Mouse (Mus musculus): Measurements from ENCODE around the gene Als2cr12. TPM values are rescaled to one million over a fixed set of nuclear protein-coding genes. Genes with fewer than 3 reads are reported as not detected.
"Not testable (repeated sequence)": the region's sequence is repeated elsewhere in the genome, so short reads cannot be mapped to it uniquely, and the experiment has no call there.

Gene Als2cr12
- total RNA-seq, 1 experiment from 2014 or later: 0.91 TPM

GRCm38 (mm10) chr1:58719356-58719945, 23.7 kb upstream of the Als2cr12 start:
- no peak for DNase-seq

DNA sequence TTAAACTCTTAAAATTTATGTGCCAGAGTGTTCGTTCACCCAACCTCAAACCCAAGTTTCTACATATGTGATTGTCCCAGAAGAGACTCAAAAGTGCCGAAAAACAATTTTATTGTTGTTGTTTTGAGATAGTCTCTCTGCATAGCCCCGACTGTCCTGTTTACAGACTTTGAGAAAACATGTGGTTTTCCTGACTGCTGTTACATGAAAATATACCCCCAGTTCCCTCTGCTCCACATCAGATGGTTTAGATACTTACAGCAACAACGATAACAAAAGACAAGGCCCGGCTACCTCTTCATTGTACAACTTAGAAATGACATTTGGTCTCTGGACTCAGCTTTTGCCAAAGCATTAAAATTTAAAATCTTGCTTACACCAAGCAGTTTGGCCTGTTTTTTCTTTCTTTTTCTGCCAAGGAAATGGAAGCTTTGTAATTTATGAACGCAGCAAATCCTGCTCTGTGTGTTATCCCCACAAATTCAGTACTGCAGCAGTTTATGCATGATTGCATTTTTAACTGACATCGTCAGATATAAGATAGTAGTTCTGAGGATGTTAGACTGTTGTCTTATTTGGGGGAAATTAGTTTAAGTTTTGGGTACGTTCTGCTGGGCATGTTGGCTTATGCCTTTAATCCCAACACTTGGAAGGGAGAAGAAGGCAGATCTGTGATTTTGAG, 21.9 kb upstream of the Als2cr12 start:
- no peak for DNase-seq

DNA sequence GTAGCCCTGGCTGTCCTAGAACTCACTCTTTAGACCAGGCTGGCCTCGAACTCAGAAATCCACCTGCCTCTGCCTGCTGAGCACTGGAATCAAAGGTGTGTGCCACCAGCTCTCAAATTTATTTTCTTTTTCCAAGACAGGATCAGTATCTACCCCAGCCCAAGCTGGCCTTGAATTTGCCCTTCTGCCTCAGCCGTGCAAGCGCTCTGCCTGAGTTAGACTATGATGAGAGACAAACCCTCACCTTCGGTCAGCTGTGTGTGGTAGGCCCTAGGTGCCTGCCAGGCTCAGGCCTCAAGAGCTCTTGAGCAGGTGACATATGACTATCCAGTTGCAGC, 21.1 kb upstream of the Als2cr12 start:
- DNase-seq: no peak

DNA sequence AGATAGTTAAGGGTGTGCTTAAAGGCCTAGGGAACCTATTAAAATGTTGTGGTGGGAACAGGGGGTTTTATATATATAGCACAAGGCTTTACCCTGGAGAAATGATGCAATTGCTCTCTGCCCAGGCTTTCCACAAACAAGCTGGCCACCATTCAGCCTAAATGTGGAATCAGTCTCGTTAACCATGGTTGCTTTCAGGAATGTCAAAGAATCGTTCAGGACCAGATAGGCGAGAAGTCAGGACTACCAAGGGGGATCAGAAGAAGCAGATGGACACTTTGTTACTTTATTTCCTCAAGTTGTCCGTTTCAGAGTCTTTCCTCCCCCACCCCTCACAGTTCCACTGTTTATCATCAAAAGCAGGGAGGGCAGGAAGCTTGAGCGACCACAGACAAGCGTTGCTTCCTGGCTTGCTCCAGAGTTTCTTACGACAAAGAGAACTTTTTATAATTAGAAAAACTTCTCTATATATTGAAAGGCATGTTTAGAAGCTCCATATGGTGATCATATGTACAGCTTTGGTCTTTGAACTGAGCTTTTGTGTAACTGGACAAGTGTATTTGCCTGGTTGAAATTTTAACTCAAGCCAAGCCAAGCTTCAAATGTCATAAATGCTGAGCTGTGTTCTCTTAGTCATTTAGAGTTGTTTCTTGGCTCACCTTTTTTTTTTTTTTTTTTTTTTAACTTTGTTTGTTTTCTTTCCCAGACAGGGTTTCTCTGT, 20.5 kb upstream of the Als2cr12 start:
- DNase-seq: no peak

DNA sequence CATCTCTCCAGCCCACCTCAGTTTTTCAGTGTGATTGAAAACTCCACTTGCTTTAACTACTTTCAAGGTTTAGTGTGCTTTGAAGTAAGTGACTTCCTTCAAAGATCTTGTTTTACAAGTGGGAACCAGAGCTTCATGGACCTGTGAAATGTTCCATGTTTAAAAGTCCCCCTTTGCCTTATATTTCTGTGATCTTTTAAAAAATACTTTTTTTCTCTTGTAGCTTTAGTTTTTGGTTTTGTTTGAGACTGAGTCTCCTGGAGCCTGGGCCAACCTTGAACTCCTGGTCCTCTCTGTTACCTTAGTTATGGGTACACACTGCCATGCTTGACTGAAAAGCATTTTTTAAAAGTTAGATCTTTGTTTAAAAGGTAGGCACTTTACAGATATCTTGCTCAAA, 19.7 kb upstream of the Als2cr12 start:
- no peak for DNase-seq

- no peak for DNase-seq
These were observed 18.6 kb upstream of the Als2cr12 start for GRCm38 (mm10) chr1:58714361-58714760.

DNA sequence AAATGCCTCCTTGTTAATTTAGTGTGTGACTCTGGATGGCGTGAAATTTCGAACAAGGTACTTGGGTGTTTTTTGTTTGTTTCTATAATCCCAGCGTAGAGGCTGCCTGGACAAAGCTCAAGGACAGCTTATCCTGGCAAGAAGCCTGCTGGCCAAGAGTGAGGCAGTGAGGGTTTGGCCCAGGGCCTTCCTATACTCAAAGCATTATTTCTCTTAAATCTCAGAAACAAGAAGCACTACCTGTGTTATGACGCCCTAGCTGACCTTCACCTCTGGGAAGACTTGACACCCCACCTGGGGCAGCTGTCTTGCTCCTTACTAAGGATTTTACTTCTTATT, 18.1 kb upstream of the Als2cr12 start:
- peak; percentile 80 for DNase-seq

DNA sequence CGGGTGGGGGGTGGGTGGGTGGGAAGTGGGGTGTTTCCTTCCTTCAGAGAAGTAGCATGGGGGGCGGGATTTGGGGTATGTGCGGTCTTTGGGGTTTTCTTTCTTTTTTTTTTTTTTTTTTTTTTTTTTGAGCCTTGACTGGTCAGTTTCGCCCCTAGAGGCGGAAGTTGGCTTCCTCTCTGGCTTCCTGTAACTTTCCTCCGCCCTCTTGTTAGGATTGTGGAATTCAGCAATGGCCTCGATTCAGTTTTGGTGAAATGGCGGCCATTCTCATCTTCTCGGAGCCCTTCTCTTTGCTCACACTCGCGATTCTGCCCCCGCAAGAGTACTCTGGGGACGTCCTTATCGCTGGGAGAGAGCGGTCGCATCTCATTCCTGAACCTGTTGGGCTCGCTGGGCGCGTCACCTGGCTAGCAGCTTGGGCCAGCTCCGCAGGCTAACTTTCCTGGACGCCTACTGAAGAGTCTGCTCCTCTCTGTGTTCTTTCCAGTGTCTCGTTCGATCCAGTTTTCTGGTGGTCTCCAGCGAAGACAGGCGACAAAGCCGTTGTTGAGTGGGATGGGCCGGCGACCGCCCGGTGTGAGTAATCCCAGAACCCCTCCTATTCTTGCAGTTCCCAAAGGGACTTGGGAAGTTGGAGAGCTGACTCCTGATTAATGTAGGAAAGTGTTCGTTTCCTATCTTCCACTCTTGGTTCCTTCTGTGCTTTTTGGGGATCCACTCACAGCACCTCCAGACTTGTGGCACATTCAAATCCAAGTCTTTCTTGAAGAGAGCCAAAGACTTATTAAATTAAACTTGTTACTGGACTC, 17.5 kb upstream of the Als2cr12 start:
- DNase-seq: peak; percentile 48

DNA sequence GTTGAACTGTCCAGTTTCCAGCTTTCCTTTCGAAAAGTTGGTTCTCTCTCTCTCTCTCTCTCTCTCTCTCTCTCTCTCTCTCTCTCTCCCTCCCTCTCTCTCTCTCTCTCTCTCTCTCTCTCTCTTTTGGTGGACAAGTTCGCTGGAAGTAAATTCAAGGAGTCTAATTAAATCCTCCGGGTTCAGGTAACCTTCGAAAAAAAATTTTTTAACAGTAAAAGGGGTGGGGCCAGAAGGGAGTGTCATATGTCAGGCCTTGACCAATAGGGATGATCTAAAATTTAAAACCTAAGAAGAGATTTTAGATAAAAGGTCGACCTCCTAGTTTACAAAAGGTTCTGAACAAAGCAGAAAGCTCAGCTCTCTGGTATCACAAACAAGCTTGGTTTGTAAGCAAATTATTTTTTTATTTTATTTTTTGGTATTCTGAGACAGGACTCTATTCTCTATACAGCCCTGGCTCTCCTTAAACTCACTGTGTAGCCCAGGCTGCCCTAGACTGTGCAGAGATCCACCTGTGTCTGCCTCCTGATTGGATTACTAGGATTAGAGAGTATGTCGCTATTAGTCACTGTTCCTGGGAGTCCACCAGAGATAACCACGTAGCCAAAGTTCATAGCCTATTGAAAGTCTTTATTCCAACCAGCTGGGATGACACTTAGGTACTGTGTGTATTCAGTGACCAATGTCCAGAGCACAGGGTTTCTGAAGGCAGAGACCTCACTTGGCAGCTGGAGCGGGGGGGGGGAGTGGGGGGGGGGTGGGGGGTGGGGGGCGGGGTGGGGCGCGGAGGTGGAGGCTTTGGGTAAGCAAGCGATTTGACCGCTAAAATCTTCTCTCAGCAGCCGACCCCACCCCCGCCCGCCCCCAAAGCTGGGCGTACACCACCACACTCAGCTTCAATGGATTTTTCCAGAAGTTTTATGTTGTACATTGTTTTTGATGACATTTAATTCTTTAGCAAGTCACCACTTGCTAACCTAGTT, 16.6 kb upstream of the Als2cr12 start:
- peak; percentile 27 for DNase-seq

DNA sequence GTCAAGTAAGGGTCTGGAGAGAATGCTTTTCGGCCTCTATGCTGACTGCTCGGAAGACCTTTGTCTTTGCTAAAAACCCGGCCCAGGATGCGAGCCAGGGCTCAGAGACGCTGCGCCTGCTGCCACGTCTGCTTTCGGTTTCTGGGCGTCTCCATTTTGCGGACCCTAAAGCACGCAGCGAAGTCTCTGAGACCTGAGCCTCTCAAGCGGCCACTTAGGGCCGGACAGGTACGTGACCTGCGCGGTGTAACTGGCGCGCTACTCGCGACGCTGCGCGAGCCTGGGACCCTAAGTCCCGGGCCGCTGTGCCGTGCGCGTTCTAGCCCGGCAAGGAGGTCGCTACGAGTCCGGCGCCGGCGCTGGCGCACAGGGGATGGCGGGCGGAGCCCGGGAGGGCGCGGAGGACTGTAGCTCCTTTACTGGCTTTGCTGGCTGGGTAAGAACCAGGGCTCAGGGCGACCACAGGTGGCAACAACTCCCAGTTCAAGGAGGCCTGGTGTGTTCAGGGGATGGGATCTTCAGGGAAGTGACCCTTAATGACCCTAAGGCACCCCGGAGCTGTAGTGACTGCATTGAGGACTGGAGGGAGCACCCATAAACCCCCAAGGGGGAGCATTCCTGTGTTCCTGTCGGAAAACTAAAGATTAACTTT, 15.7 kb upstream of the Als2cr12 start, which contains the start of gene Cflar:
TSS of gene Cflar (plus strand) at position 144 of the 652 bp plus-strand sequence.
- DNase-seq: peak; percentile 73

DNA sequence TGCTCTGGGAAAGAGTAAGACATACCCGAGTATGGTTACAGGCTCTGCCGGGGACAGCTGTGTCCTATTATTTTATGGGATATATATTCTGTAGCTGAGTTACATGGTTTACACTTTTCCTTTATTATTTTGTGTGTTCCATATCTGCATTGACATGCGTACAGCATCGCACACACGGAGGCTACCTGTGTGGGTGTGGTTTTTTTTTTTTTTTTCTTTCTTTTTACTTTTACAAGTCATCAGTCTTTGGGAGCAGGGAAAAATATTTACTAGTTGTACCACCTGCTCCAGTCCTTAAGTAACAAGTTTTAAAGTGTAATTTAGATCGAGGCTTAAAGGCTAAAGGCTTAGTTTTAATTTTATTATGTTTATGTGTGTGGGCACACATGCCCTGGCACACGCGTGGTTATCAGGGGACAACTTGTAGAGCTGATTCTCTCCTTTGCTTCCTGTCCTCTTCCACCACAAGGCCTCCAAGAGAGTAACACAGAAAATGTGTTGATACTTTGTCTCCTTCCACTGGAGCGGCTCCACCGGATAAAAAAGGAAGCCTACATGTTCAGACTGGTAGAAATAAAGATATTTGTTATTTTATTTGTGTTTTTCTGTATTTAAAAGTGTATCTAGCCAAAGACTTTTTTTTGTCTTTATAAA, 15.0 kb upstream of the Als2cr12 start:
- no peak for DNase-seq

GRCm38 (mm10) chr1:58710043-58710442, 14.3 kb upstream of the Als2cr12 start:
- not testable (repeated sequence) for DNase-seq

DNA sequence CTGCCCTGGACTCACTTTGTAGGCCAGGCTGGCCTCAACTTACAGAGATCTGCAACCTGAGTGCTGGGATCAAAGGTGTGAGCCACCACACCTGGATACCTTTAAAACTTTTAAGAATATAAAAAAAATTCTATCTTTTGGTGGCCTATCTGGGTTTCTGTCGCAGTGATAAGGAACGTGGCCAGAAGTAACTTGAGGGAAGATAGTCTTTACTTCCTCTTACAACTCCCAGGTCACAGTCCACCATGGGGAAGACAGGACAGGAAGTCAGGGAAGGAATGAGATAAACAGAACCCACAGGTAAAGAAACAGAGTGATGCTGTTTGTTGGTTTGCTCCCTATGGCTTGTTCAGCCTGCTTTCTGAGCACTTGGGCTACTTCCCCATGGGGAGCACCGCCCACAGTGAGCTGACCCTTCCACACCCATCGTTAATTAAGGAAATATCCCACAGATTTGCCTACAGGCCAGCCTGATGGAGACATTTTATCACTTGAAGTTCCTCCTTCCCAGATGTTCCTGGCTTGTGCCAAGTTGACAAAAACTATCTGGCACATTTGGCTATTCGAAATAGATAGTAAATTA, 4.9 kb upstream of the Als2cr12 start:
- DNase-seq: not testable (repeated sequence)

- DNase-seq: no peak
These were observed 4.2 kb upstream of the Als2cr12 start for GRCm38 (mm10) chr1:58699988-58700387.

- DNase-seq: no peak
These were observed 3.0 kb upstream of the Als2cr12 start for GRCm38 (mm10) chr1:58698781-58699180.

GRCm38 (mm10) chr1:58697607-58698006, 1.8 kb upstream of the Als2cr12 start:
- DNase-seq: not testable (repeated sequence)

DNA sequence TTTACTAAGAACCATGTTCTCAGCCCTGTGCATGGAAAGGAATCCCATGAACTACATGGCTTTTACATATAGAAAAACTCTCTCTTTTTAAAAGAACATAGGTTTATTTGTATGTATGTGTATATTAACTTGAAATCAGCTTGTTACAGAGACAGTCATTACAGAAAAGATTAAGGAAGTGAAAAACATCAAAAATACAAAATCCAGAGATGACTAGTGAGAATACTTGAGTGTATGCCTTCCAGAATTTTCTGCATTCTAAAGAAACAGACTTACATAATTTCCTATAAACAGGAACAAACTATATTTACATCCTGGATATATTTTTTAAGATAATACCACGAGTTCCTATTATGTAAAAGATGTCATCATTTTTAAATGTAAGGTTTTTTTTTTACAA, 2.1 kb downstream of the Als2cr12 start:
- no peak for DNase-seq

DNA sequence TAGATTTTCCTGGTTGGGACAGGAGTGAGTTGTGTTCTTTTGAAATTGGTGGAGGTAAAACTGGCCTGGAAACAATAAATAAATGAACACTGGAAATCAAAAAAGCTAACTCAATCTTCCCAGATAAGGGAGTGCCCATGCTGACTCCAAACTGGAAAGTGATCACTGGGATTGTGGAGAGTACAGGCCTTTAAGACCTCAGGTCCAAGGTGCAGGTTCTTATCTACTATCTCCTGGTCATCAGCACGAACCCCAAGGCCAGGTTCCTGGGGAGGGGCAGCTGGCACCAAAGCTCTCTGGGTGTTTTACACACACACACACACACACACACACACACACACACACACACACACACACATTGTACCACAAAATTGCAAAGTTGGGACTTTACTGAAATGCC, 4.1 kb downstream of the Als2cr12 start:
- DNase-seq: not testable (repeated sequence)

GRCm38 (mm10) chr1:58690834-58691488, 4.8 kb downstream of the Als2cr12 start:
- not testable (repeated sequence) for DNase-seq
